Mouse (Mus musculus): ENCODE measurements around the gene Pxk. TPM values are rescaled to one million over a fixed set of nuclear protein-coding genes. Genes with fewer than 3 reads are reported as not detected.

The Pxk gene
- total and polyA plus RNA-seq, 3 experiments: 18.3 to 24.6 (median 23.1) TPM

- no peak overlapping the region for H3K27ac ChIP-seq
- H3K4me1 ChIP-seq (ENCODE audit: control insufficient read depth, insufficient read depth, low read length): peaks cover 4% of the 10 kb centered on the region
- no peak for DNase-seq
- H3K4me3 ChIP-seq: no peak overlapping the region
- intact Hi-C loops (cut with DNase I): no loop called here
- WGBS: 53% methylated on average over 3 of the region's 3 CpGs
- no peaks in the 10 kb centered on the region for H3K36me3 ChIP-seq (ENCODE audit: control insufficient read depth, insufficient read depth, low read length)
- no peak overlapping the region for H3K9ac ChIP-seq (ENCODE audit: low read depth, low read length)
- TF ChIP-seq CTCF (IDR thresholded peaks at IDR 0.05) (no peak), POLR2A (IDR thresholded peaks at IDR 0.05; ENCODE audit: insufficient read depth, low read depth, low read length) (no peak), EP300 (IDR thresholded peaks at IDR 0.05; ENCODE audit: insufficient read depth, low read depth, low read length) (no peak)
- H3K79me2 ChIP-seq (replicated peaks; ENCODE audit: control insufficient read depth, insufficient read depth, low read length): no peaks in the 10 kb centered on the region
- no peaks in the 10 kb centered on the region for H3K27me3 ChIP-seq (ENCODE audit: control insufficient read depth, insufficient read depth, low read length)
Measured at GRCm38 (mm10) chr14:8114306-8114705, 16.3 kb downstream of the Pxk start.

GRCm38 (mm10) chr14:8114756-8115155 is 16.7 kb downstream of the Pxk start:
- H3K79me2 ChIP-seq (replicated peaks; ENCODE audit: control insufficient read depth, insufficient read depth, low read length): no peaks in the 10 kb centered on the region
- H3K27me3 ChIP-seq (ENCODE audit: control insufficient read depth, insufficient read depth, low read length): no peaks in the 10 kb centered on the region
- WGBS: 85% methylated on average over 1 of the region's 1 CpGs

GRCm38 (mm10) chr14:8115772-8116171 is 17.8 kb downstream of the Pxk start:
- no peak overlapping the region for H3K9ac ChIP-seq (ENCODE audit: low read depth, low read length)
- no peak overlapping the region for H3K4me3 ChIP-seq
- intact Hi-C loops (cut with DNase I): no loop called here
- no peaks in the 10 kb centered on the region for H3K27me3 ChIP-seq (ENCODE audit: control insufficient read depth, insufficient read depth, low read length)
- TF ChIP-seq EP300 (IDR thresholded peaks at IDR 0.05; ENCODE audit: insufficient read depth, low read depth, low read length): no peak
- no peak for TF ChIP-seq POLR2A (IDR thresholded peaks at IDR 0.05; ENCODE audit: insufficient read depth, low read depth, low read length)
- TF ChIP-seq CTCF (IDR thresholded peaks at IDR 0.05): no peak
- H3K79me2 ChIP-seq (replicated peaks; ENCODE audit: control insufficient read depth, insufficient read depth, low read length): no peaks in the 10 kb centered on the region
- no peak overlapping the region for H3K27ac ChIP-seq
- no peaks in the 10 kb centered on the region for H3K36me3 ChIP-seq (ENCODE audit: control insufficient read depth, insufficient read depth, low read length)
- 61% methylated on average over 4 of the region's 4 CpGs for WGBS
- DNase-seq: no peak
- H3K4me1 ChIP-seq (ENCODE audit: control insufficient read depth, insufficient read depth, low read length): peaks cover 4% of the 10 kb centered on the region

More at GRCm38 (mm10) chr14:8114756-8115155, 16.7 kb downstream of the Pxk start:
- Histone ChIP-seq H3K9ac (ENCODE audit: low read depth, low read length) (no peak overlapping the region), H3K27ac (no peak overlapping the region), H3K4me1 (ENCODE audit: control insufficient read depth, insufficient read depth, low read length) (peaks cover 4% of the 10 kb centered on the region), H3K36me3 (ENCODE audit: control insufficient read depth, insufficient read depth, low read length) (no peaks in the 10 kb centered on the region), H3K4me3 (no peak overlapping the region)
- intact Hi-C loops (cut with DNase I): no loop called here
- DNase-seq: no peak
- TF ChIP-seq POLR2A (IDR thresholded peaks at IDR 0.05; ENCODE audit: insufficient read depth, low read depth, low read length) (no peak), CTCF (IDR thresholded peaks at IDR 0.05) (no peak), EP300 (IDR thresholded peaks at IDR 0.05; ENCODE audit: insufficient read depth, low read depth, low read length) (no peak)

GRCm38 (mm10) chr14:8117371-8117770 is 19.4 kb downstream of the Pxk start:
- 95% methylated on average over 2 of the region's 2 CpGs for WGBS
- H3K9ac ChIP-seq (ENCODE audit: low read depth, low read length): no peak overlapping the region
- intact Hi-C loops (cut with DNase I): no loop called here
- H3K4me1 ChIP-seq (ENCODE audit: control insufficient read depth, insufficient read depth, low read length): peaks cover 2% of the 10 kb centered on the region
- H3K27me3 ChIP-seq (ENCODE audit: control insufficient read depth, insufficient read depth, low read length): no peaks in the 10 kb centered on the region
- H3K36me3 ChIP-seq (ENCODE audit: control insufficient read depth, insufficient read depth, low read length): no peaks in the 10 kb centered on the region
- no peak overlapping the region for H3K27ac ChIP-seq
- H3K4me3 ChIP-seq: no peak overlapping the region
- no peak for TF ChIP-seq EP300 (IDR thresholded peaks at IDR 0.05; ENCODE audit: insufficient read depth, low read depth, low read length)
- no peaks in the 10 kb centered on the region for H3K79me2 ChIP-seq (replicated peaks; ENCODE audit: control insufficient read depth, insufficient read depth, low read length)
- DNase-seq: no peak

DNA sequence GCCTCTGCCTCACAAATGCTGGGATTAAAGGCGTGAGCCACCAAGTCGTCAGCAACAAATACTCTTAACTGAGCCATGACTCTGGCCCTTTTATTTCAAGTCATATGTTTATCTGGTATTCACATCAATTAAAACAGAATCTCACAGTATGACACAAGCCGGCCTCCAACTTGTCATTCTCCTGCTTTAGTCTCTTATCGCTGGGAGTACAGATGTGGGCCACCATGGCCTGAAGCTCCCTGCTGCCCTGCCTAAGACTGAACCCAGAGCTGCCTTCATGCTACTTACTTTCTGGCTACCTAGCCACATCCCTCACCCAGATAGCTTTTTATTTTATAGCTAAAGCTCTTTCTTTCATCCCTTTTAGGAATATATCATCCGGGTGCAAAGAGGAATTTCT is 21.4 kb downstream of the Pxk start:
- Histone ChIP-seq H3K36me3 (ENCODE audit: control insufficient read depth, insufficient read depth, low read length) (0 out of 2 replicates have a peak, but pooled peaks cover 2% of the 10 kb centered on the region), H3K27ac (no peak overlapping the region), H3K9ac (ENCODE audit: low read depth, low read length) (no peak overlapping the region), H3K4me3 (no peak overlapping the region), H3K79me2 (replicated peaks; ENCODE audit: control insufficient read depth, insufficient read depth, low read length) (no peaks in the 10 kb centered on the region), H3K4me1 (ENCODE audit: control insufficient read depth, insufficient read depth, low read length) (no peaks in the 10 kb centered on the region; the same call in 1 of the 2 replicates), H3K27me3 (ENCODE audit: control insufficient read depth, insufficient read depth, low read length) (no peaks in the 10 kb centered on the region)
- intact Hi-C loops (cut with DNase I): no loop called here
- TF ChIP-seq POLR2A (IDR thresholded peaks at IDR 0.05; ENCODE audit: insufficient read depth, low read depth, low read length): no peak
- TF ChIP-seq CTCF (IDR thresholded peaks at IDR 0.05): no peak
- TF ChIP-seq EP300 (IDR thresholded peaks at IDR 0.05; ENCODE audit: insufficient read depth, low read depth, low read length): no peak
- no peak for DNase-seq
- WGBS: 89% methylated on average over 5 of the region's 5 CpGs

- intact Hi-C loops (cut with DNase I): no loop called here
- 71% methylated on average over 3 of the region's 3 CpGs for WGBS
- 0 out of 2 replicates have a peak, but pooled peaks cover 2% of the 10 kb centered on the region for H3K36me3 ChIP-seq (ENCODE audit: control insufficient read depth, insufficient read depth, low read length)
- no peaks in the 10 kb centered on the region for H3K27me3 ChIP-seq (ENCODE audit: control insufficient read depth, insufficient read depth, low read length)
- H3K9ac ChIP-seq (ENCODE audit: low read depth, low read length): no peak overlapping the region
- TF ChIP-seq POLR2A (IDR thresholded peaks at IDR 0.05; ENCODE audit: insufficient read depth, low read depth, low read length): no peak
- TF ChIP-seq CTCF (IDR thresholded peaks at IDR 0.05): no peak
- no peak for TF ChIP-seq EP300 (IDR thresholded peaks at IDR 0.05; ENCODE audit: insufficient read depth, low read depth, low read length)
- no peak overlapping the region for H3K27ac ChIP-seq
- DNase-seq: no peak
- H3K79me2 ChIP-seq (replicated peaks; ENCODE audit: control insufficient read depth, insufficient read depth, low read length): no peaks in the 10 kb centered on the region
- H3K4me3 ChIP-seq: no peak overlapping the region
- H3K4me1 ChIP-seq (ENCODE audit: control insufficient read depth, insufficient read depth, low read length): no peaks in the 10 kb centered on the region; the same call in 1 of the 2 replicates
Measured at GRCm38 (mm10) chr14:8119904-8120303, 21.9 kb downstream of the Pxk start.

Measured in heart, adult 2 months (tissue).